ENCODE assay signal across 10 mouse cellular contexts in the genomic region with DNA sequence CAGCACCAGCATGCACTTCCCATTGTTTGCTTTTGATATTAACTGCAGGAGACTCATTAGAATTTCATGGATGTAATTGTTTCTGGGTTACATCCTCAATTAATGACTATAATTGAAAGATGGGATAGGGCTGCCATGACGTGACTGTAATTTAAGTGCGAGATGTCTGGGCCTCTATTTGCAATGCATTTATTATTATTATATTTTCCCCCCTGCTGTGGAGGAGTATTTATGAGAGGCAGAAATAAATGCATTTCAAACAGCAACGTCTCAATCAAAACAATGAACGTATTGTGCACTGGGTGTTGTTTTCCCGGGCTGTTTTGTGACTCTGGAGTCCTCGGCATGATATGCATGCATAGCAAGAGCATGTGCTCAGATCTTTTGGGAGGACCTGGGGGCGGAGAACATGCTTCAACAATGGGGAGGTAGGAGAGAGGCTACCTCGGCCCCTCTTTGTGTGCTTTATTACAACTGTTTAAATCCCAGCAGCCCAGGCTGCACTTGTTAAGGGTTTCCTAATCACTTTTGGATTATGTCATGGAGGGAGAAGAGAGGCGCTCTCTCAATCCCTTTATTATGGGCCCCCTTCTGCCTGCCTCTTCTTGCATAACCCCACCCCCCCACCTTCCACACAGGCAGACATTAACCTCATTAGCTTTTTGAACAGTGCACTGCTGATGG.
DNase-seq lines count a peak whose midpoint lies in the region; ATAC-seq and TF ChIP-seq lines count a peak whose summit lies in the region.
"Had no signal": no experiment of that assay in that cellular context is flagged by ENCODE, and none has a peak within 500 bp of the region (broad histone marks: within the 10 kb centered on the region; RNA-seq: fewer than 3 reads in every experiment).

No protein-coding gene starts in this region.

- no peaks in the 10 kb centered on the region for H3K27me3 ChIP-seq in embryonic facial prominence, embryonic 14.5 days (replicated peaks; ENCODE audit: control insufficient read depth, insufficient read depth, low read length)
- H3K27me3 ChIP-seq in hindbrain, embryonic 16.5 days (replicated peaks; ENCODE audit: control insufficient read depth, insufficient read depth, low read length) = no peaks in the 10 kb centered on the region
- no peaks in the 10 kb centered on the region for H3K27me3 ChIP-seq in neural tube, embryonic 12.5 days (replicated peaks)

- no peak for TF ChIP-seq CTCF in brain, embryonic 14.5 days (IDR thresholded peaks at IDR 0.05; ENCODE audit: borderline replicate concordance, extremely low read depth, insufficient read depth, insufficient read length)

- 50% methylated on average over 9 of the region's 9 CpGs for WGBS in embryonic facial prominence, embryonic 14.5 days
- 17% methylated on average over 9 of the region's 9 CpGs for WGBS in hindbrain, embryonic 16.5 days
- 33% methylated on average over 9 of the region's 9 CpGs for WGBS in neural tube, embryonic 12.5 days

- H3K4me1 ChIP-seq in embryonic facial prominence, embryonic 14.5 days (ENCODE audit: control insufficient read depth, insufficient read depth, low read length) = no peaks in the 10 kb centered on the region
- H3K4me1 ChIP-seq in hindbrain, embryonic 16.5 days (ENCODE audit: control insufficient read depth, insufficient read depth, low read depth, low read length) = no peaks in the 10 kb centered on the region
- peaks cover 13% of the 10 kb centered on the region for H3K4me1 ChIP-seq in neural tube, embryonic 12.5 days

- H3K27ac ChIP-seq in embryonic facial prominence, embryonic 14.5 days (replicated peaks; ENCODE audit: low read depth, low read length) = no peak overlapping the region
- H3K27ac ChIP-seq in hindbrain, embryonic 16.5 days (ENCODE audit: low read depth, low read length) = peak overlapping the region; percentile 19; the same call in 1 of the 2 replicates
- H3K27ac ChIP-seq in neural tube, embryonic 12.5 days = peak overlapping the region; percentile 57; the same call in 1 of the 2 replicates

- no peaks in the 10 kb centered on the region for H3K9me3 ChIP-seq in embryonic facial prominence, embryonic 14.5 days (ENCODE audit: control insufficient read depth, low read length)
- H3K9me3 ChIP-seq in hindbrain, embryonic 16.5 days (ENCODE audit: control insufficient read depth, low read length) = no peaks in the 10 kb centered on the region
- H3K9me3 ChIP-seq in neural tube, embryonic 12.5 days = no peaks in the 10 kb centered on the region

- peak; percentile 62 for ATAC-seq in embryonic facial prominence, embryonic 14.5 days (ENCODE audit: low read depth)
- peak; percentile 86 for ATAC-seq in hindbrain, embryonic 16.5 days
- peak; percentile 84 for ATAC-seq in neural tube, embryonic 12.5 days (ENCODE audit: low FRiP score, low read depth)
- ATAC-seq: CD4-positive, CD25-positive, alpha-beta regulatory T cell, adult 4 months had no signal

- no peak overlapping the region for H3K4me2 ChIP-seq in embryonic facial prominence, embryonic 14.5 days (ENCODE audit: low read depth, low read length)
- H3K4me2 ChIP-seq in hindbrain, embryonic 16.5 days (ENCODE audit: low read length) = no peak overlapping the region
- H3K4me2 ChIP-seq in neural tube, embryonic 12.5 days (replicated peaks) = no peak overlapping the region

- H3K9ac ChIP-seq in embryonic facial prominence, embryonic 14.5 days (ENCODE audit: low read depth, low read length) = no peak overlapping the region
- no peak overlapping the region for H3K9ac ChIP-seq in hindbrain, embryonic 16.5 days (ENCODE audit: low read depth, low read length)
- H3K9ac ChIP-seq in neural tube, embryonic 12.5 days = no peak overlapping the region

- TF ChIP-seq POLR2A in brain, embryonic 14.5 days (IDR thresholded peaks at IDR 0.05; ENCODE audit: borderline replicate concordance, extremely low read depth, insufficient read depth, insufficient read length, poor library complexity, severe bottlenecking) = no peak

- peak; percentile 87 for DNase-seq in brain, embryonic 14.5 days (ENCODE audit: low read depth)
- DNase-seq in embryonic facial prominence, embryonic 14.5 days (ENCODE audit: low spot score) = peak; percentile 40
- DNase-seq in kidney, postnatal 25 days = no peak
- DNase-seq in ovary, postnatal 36 days (ENCODE audit: low spot score) = no peak
- no peak for DNase-seq in layer of hippocampus, adult 8-10 months (ENCODE audit: low spot score in 2 of 2)
- DNase-seq in urinary bladder, postnatal 10 days (ENCODE audit: low spot score) = no peak
- DNase-seq: right cerebral cortex, adult 18-20 months had no signal

- no peaks in the 10 kb centered on the region for H3K36me3 ChIP-seq in embryonic facial prominence, embryonic 14.5 days (ENCODE audit: control insufficient read depth, insufficient read depth, low read length)
- no peaks in the 10 kb centered on the region for H3K36me3 ChIP-seq in hindbrain, embryonic 16.5 days (ENCODE audit: control insufficient read depth, insufficient read depth, low read length)
- no peaks in the 10 kb centered on the region for H3K36me3 ChIP-seq in neural tube, embryonic 12.5 days

- no peak overlapping the region for H3K4me3 ChIP-seq in embryonic facial prominence, embryonic 14.5 days (ENCODE audit: low read depth, low read length)
- H3K4me3 ChIP-seq in hindbrain, embryonic 16.5 days (ENCODE audit: low read length) = no peak overlapping the region
- H3K4me3 ChIP-seq in neural tube, embryonic 12.5 days = no peak overlapping the region

Comparison
In these comparisons a context has a peak if more than half of its experiments do, and no peak if none do; other contexts are left out.
1. DNase-seq: peak in brain, embryonic 14.5 days (single experiment) and embryonic facial prominence, embryonic 14.5 days (single experiment); none in kidney, postnatal 25 days (0 of 2), ovary, postnatal 36 days (single experiment), layer of hippocampus, adult 8-10 months (0 of 2) and urinary bladder, postnatal 10 days (single experiment).
2. Peak in every context shown above with its lines, with median percentiles within 50 percentile points of each other: ATAC-seq.